In genomic region chr19:33056372-33056791, GRCm38 (mm10) we compare ENCODE assay signal across 14 mouse cellular contexts.
DNase-seq lines count a peak whose midpoint lies in the region; ATAC-seq and TF ChIP-seq lines count a peak whose summit lies in the region.
"Had no signal": no experiment of that assay in that cellular context is flagged by ENCODE, and none has a peak within 500 bp of the region (broad histone marks: within the 10 kb centered on the region; RNA-seq: fewer than 3 reads in every experiment).

No protein-coding gene starts in this region.

- H3K9ac ChIP-seq in heart, postnatal 0 days (replicated peaks; ENCODE audit: low read depth, low read length): no peak overlapping the region
- H3K9ac ChIP-seq: heart, embryonic 13.5 days; kidney, embryonic 15.5 days had no signal

- no peaks in the 10 kb centered on the region for H3K9me3 ChIP-seq in heart, postnatal 0 days (replicated peaks; ENCODE audit: control insufficient read depth, low read length)
- no peaks in the 10 kb centered on the region for H3K9me3 ChIP-seq in heart, embryonic 10.5 days
- H3K9me3 ChIP-seq: heart, embryonic 13.5 days; kidney, embryonic 15.5 days had no signal

- no peak for ATAC-seq in heart, postnatal 0 days (ENCODE audit: insufficient read depth, low read depth)
- no peak for ATAC-seq in frontal cortex, adult (ENCODE audit: low TSS enrichment)
- ATAC-seq: hindbrain, embryonic 16.5 days had no signal

- H3K4me3 ChIP-seq in heart, postnatal 0 days (ENCODE audit: low read depth, low read length): no peak overlapping the region
- no peak overlapping the region for H3K4me3 ChIP-seq in heart, embryonic 10.5 days
- H3K4me3 ChIP-seq: heart, embryonic 13.5 days; kidney, embryonic 15.5 days had no signal

- H3K36me3 ChIP-seq in heart, postnatal 0 days (replicated peaks; ENCODE audit: control insufficient read depth, insufficient read depth, low read length): no peaks in the 10 kb centered on the region
- no peaks in the 10 kb centered on the region for H3K36me3 ChIP-seq in heart, embryonic 10.5 days
- H3K36me3 ChIP-seq: heart, embryonic 13.5 days; kidney, embryonic 15.5 days had no signal

- H3K4me1 ChIP-seq in heart, postnatal 0 days (ENCODE audit: control insufficient read depth, insufficient read depth): no peaks in the 10 kb centered on the region; the same call in none of the 2 replicates
- H3K4me1 ChIP-seq in heart, embryonic 10.5 days: no peaks in the 10 kb centered on the region

- no peak overlapping the region for H3K27ac ChIP-seq in heart, postnatal 0 days (ENCODE audit: low read depth)
- no peak overlapping the region for H3K27ac ChIP-seq in heart, embryonic 10.5 days
- H3K27ac ChIP-seq: heart, embryonic 13.5 days; kidney, embryonic 15.5 days; stomach, postnatal 0 days had no signal

- no peak for DNase-seq in heart, postnatal 0 days (ENCODE audit: low spot score)
- DNase-seq in heart, embryonic 10.5 days (ENCODE audit: low spot score): no peak
- DNase-seq in 416B (ENCODE audit: low read depth): peak; percentile 70
- DNase-seq in adrenal gland, adult 8-10 months: peak; percentile 10
- peak; percentile 10 to 24 for DNase-seq in lung, postnatal 4 days
- DNase-seq in layer of hippocampus, adult 18-20 months (ENCODE audit: low spot score in 2 of 2): no peak
- DNase-seq in kidney, postnatal 25 days: no peak
- DNase-seq: cerebellum, adult 18-20 months; spleen, adult 18-20 months had no signal

- H3K27me3 ChIP-seq in heart, postnatal 0 days (ENCODE audit: control insufficient read depth, insufficient read depth, low read length): no peaks in the 10 kb centered on the region
- H3K27me3 ChIP-seq in heart, embryonic 10.5 days (ENCODE audit: insufficient read depth, poor library complexity, severe bottlenecking): no peaks in the 10 kb centered on the region
- H3K27me3 ChIP-seq: heart, embryonic 13.5 days; kidney, embryonic 15.5 days had no signal

- no peak for TF ChIP-seq CTCF in heart, postnatal 0 days (IDR thresholded peaks at IDR 0.05; ENCODE audit: low read depth)

- peak overlapping the region; percentile 22; the same call in 1 of the 2 replicates for H3K4me2 ChIP-seq in heart, postnatal 0 days (ENCODE audit: low read depth, low read length)
- H3K4me2 ChIP-seq: heart, embryonic 13.5 days; kidney, embryonic 15.5 days had no signal

- TF ChIP-seq EP300 in heart, postnatal 0 days (IDR thresholded peaks at IDR 0.05; ENCODE audit: low read depth): no peak

- 32% methylated on average over 10 of the region's 10 CpGs for WGBS in heart, postnatal 0 days
- WGBS in heart, embryonic 10.5 days: 44% methylated on average over 10 of the region's 10 CpGs

Comparison
In these comparisons a context has a peak if more than half of its experiments do, and no peak if none do; other contexts are left out.
1. DNase-seq: peak in 416B (single experiment), adrenal gland, adult 8-10 months (single experiment) and lung, postnatal 4 days (2 of 2); none in heart, postnatal 0 days (single experiment), heart, embryonic 10.5 days (single experiment), layer of hippocampus, adult 18-20 months (0 of 2) and kidney, postnatal 25 days (0 of 2).